Mouse (Mus musculus) gastrocnemius, adult 8-10 months (tissue): ENCODE measurements around the gene Dnase1l1. TPM values are rescaled to one million over a fixed set of nuclear protein-coding genes. Genes with fewer than 3 reads are reported as not detected.
A peak's percentile ranks its signal among the peaks of the same experiment; 100 is the strongest.

Experiments
- DNase-seq, 2 experiments: peaks; one replicate each; pipeline ENCODE4 v3.0.0; 2022; ENCODE audit warnings: low spot score in 2 of 2
- total RNA-seq, 4 experiments: library from RNA; stranded (reverse); gene quantifications; 2 replicates each; pipeline ENCODE4 v1.2.4; 2022

The Dnase1l1 gene
- total RNA-seq, 4 experiments from 2014 or later, result 126 to 143 (median 137) TPM

DNA sequence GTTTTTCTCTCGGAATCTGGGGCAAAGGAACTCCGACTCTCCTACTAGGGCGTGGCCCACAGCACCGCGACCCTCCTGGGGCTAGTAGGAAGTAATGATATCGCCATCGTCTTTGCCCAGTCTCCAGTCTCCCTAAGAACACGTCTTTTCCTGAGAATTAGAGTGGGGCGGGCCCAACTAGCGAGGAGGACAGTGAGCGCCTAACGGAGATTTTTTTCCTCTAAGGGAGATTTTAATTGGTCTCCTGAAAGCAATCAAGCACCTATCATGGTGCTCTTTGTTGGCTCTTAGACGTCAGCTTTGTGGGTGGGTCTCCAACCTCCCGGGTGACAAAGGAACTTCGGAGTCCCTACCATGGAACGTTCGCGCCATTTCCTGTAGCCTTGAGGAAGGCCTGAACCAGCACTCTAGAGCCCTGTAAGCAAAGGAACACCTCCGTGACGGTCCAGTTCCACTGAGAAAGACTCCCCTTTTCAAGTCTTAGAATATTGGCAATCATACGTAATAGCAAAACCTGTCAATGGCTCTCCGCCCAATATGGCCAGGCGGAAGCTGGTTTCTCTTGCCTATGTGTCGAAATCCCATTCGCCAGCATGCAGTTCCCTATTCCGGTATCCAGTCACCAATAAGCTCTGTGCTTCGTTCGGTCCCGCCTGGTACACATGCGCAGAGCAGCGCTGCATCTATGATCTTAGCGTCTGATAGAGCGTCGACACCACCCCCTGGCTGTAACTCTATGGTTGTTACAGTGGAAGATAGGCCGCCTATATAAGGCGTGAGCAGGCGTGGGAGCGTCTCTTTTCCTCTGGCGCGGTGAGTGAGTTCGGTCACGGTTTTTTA lies 11.9 kb downstream of the Dnase1l1 start, which contains the start of gene Rpl10:
Gene Rpl10 (plus strand): TSS at position 751 of the 840 bp plus-strand sequence.
- DNase-seq, result peak; percentile 86 to 88

DNA sequence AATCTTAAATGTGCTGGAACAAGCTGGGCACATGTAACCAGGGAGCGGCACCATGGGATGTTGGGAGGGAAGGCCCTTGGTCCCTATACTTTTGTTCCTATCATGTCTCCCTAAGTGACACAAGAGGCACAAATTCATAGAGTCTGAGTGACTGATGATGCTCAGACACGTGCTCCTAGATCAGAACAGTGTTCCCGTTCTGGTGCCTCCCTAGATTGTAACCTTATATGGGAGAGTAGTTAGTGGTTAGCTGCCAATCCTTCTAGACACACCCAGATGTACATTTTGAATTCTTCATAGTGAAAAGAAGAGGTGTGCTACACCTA lies 12.4 kb downstream of the Dnase1l1 start:
- DNase-seq, result no peak

DNA sequence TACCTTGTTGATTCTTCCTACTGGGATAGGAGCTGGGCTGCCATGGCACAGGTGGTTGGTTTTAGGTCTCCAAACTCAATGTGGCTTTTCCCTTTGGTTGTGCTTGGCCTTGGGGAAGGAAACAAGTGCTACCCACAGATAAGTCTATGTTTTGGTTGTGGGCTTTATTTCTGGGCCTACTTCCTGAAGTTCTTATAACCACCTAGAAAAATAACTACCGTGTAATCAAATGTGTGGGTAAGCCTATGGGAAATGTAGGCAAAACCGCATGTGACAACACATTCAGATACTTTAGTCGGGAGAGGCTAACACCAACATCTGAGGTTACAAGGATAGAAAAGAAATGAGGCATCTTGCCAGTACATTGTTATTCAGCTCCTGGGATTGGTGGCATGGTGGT lies 24.4 kb downstream of the Dnase1l1 start:
- DNase-seq, result no peak

DNA sequence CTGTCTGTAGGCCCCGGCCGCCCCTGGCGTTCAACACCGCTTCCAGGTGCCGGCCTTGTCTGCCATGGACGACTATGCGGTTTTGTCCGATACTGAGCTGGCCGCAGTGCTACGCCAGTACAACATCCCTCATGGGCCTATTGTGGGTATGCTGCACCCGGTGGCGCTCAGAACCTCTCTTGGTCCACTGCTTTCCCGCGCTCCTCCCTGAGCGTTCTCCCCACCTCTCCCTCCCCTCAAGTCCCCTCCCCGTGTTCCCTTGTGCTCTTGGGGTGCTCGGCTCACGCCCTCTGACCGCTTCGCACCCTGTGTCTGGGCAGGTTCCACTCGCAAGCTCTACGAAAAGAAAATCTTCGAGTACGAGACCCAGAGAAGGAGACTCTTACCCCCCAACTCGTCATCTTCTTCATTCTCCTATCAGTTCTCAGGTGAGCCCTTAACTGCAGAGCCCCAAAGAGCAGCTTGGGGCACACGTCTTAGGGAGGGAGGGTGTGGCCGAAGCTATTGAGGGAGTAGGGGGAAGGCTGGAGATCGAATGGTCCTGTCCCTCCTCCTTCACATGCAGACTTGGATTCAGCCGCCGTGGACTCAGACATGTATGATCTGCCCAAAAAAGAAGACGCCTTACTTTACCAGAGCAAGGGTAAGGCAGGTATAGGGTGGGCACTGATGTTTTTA lies 27.1 kb downstream of the Dnase1l1 start:
- DNase-seq, result no peak

DNA sequence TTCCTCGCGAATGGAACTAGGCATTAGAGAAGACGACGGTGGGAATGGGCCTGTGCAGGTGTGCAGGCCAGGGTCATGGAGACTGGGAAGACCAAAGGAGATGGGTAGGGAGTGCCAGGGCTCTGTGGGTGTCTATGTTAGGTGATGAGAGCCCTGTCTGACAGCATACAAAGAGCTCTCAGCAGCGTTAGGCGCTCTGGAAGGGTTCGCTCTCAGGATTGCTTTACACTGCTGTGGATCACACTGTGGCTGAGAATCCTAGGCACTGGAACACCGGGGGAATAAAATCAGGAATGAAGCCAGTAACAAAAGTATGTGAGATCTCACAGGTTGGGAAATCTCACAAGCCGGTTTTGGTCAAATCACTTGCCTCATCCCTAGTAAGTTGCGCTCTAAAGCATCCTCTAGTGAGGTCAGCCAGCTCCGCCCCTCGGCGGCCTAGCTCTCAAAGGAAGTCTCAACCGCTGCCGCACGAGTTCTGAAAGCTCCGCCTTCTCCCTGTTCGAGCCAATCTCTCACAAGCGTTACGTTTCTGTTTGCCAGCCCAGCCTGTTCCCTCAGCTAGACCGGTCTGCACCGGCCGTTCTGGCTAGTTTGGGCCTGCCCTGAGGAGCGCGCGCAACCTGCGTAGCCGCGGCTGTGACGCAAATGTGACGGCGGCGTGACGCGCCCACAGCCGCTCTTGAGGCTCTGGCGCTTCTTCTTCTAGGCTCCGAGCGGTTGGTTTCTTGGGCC lies 27.8 kb downstream of the Dnase1l1 start, which contains the start of gene Emd:
Gene Emd (plus strand): TSS at position 535 of the 735 bp plus-strand sequence.
- peak; percentile 79 to 86 for DNase-seq

DNA sequence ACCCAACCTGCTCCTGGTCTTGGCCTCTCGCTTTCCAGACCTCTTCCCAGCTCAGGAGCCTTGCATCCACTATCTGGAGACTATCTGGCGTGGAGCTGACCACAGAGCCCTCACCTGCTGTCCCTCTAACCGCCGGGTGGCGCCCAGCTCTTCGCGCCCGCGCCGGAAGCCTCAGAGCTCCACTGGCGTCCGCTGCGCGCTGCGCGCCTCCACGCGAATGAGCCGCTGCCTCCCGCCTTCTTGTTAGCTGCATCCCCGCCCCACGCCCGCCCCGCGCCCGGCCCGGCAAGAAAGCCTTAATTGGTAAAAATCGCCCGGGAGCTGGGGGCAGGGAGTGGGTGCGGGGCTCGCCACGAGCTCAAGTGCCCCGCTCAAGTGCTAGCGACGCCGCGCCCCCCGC lies 32.5 kb downstream of the Dnase1l1 start, which contains the start of gene Flna:
Gene Flna (minus strand): TSS at position 206 of the 400 bp plus-strand sequence.
- peak; percentile 42 to 53 for DNase-seq

DNA sequence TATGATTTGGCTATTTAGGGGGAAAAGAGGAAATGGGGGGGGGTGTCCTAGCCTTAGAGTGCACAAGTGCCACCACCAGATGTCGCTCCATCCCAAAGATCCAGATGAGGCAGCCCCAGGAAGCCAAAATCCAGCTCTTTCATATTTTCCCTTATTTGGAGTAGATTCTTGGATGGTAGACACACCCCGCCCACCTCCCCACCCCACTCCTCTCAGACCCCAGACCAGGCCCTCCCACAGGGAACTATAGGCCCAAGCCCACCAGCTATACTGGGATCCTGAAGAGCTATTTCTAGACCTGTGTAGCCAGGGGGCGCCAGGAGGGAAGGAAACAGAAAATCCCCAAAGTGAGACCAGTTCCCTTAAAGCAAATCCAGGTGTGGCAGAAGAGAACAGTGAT lies 33.5 kb downstream of the Dnase1l1 start:
- DNase-seq, result peak in 1 of 2 experiments; percentile 10

DNA sequence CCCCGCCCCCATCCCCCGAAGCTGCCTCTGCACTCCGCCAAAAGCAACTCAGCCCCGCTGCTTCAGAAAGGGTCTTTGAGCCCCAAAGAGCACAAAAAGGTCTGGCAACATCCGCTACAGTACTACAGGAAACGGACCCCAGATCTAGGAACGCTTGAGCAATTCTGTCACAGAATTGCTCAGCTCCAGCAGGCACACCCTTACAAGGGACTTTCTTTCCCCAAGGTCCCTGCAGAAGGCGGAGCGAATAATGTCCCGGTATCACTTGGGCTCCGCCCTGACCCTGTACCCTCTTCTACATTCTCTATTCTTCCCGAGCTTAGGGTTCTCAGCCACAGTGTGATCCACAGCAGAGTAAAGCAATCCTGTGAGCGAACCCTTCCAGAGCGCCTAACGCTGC lies 35.4 kb downstream of the Dnase1l1 start:
- peak in 1 of 2 experiments; percentile 6 for DNase-seq

DNA sequence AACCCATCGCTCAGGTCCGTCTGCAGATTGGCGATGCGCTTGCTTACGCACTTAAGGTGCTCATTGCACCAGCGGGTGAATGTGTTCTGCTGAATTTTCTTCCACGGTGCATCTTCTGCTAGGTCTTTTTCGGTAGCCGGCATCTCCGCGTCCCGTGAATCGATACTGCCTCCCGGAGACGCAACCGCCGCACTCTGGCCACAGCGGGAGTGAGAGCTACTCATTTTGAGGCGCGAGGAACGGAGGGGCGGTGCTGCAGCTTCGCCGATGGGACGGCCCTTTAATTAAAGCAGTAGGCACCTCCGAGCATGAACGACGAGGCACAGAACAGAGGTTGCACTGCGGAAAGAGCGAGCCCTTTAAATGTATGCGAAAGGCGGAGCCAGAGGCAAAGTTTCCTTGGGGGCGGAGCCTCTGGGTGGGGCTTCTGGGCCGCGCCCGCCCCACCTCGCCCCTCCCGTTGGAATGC lies 35.9 kb downstream of the Dnase1l1 start:
- peak; percentile 70 to 83 for DNase-seq

DNA sequence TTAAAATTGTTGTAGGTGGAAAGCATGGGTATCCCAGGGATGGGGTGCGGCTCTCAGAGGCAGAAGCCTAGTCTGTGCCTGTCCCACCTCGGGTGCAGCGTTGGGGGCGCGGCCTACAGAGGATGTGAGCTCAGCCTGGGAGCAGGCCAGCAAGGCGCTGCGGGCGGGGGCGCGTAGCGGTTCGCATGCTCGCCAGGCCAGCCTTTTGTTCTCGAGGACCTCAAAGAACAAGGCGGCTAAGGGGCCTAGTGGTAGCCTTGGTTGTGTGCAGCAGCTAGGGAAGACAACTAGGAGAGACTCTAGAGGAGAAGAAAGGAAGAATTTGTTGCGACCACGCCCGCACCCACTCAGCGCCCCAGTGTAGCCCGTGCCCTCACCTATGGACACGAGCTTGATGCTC lies 36.5 kb downstream of the Dnase1l1 start:
- peak; percentile 68 to 77 for DNase-seq

DNA sequence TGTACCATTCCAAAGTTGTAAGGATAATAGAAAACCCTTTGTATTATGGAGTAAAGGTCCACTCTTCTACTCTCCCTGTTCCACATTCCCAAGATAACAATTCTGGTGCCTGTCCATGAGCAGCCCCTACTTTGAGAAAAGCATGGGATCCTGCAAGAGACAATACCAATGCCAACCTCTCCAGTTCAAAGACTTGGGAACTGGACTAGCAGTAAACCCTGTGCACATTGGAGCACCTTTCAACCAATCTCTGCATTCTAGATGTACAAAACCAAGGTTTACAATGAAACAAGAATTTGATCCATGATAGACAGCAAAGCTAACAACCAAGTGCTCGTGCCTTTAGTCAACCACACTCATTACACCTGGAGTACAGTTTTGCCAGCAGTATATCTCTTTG lies 37.0 kb downstream of the Dnase1l1 start:
- no peak for DNase-seq

DNA sequence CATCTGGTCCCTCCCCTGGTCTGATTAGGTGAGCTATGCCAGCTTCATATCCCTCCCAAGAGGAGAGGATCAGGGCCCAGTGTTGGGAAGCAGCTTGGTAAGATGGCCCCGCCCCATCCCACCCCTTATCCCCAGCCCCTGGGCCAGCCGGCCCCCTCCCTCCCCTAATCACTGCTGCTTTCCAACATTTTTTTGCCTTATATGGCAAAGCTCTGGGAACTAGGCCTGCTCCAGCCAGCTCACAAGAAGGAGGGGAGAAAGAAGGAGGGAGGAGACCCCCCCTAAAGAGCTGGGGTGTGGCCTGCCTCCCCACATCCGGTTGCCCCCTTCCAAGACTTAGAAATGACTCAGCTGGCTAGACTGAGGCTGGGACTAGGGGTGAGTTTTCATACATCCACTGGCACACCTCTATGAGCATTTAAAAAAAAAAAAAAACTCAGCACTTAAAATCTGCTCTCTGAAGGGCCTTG lies 37.5 kb downstream of the Dnase1l1 start:
- peak; percentile 25 to 48 for DNase-seq

DNA sequence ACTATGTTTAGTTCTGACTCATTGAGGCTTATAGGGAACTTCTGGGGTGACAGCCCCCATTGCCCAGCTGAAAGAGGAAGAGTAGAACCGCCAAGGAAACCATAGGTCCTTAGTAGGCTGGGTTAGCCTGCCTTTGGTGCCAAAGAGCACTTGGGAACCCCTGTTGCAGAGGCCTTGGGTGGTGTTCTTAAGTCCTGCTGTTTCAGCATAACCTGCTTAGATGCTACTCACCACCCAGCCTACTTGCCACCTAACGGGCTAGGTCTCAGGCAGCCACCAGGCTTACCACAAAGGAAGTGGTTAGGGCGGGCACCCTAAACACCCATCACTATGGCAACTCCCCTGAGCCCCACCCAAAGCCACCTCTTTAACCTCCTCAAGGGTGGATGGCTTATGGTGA lies 38.3 kb downstream of the Dnase1l1 start:
- DNase-seq, result no peak

DNA sequence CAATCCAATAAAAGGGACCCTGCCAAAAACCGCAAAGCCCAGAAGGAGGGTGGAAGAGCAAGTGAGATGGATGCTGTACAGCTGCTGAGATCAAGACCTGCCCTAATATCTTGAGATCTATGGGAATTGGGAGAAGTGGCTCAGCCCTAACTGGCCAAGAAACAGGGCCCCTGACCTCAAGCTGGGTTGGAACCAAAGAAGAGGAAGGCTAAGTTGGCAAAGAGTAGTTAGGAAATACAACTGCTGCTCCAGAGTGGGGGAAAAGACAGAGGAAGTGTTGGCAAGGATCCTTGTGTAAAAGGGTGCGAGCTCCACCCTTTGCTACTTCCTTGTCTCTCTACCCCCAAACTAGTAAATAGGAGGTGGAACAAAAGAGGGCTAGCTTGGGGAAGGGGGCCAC lies 38.7 kb downstream of the Dnase1l1 start:
- no peak for DNase-seq

DNA sequence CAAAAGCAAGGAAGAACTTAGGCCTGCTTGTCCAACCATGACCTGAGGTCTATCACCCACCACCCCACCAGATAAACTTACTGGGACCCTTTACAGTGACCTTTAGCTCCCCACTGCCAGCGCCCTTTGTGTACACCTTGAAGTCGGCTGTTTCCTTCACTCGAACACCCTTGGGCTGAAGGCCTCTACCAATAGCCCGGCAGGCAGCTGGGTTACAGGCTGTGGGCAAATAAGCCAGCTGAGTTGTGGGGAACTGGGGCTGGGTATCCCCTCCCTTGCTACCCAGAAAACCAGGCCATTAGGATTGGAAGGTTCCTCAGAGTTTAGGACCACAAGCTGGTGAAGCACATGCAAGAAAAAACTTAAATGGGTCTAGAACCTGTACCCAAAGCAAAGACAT lies 41.8 kb downstream of the Dnase1l1 start:
- DNase-seq, result no peak

DNA sequence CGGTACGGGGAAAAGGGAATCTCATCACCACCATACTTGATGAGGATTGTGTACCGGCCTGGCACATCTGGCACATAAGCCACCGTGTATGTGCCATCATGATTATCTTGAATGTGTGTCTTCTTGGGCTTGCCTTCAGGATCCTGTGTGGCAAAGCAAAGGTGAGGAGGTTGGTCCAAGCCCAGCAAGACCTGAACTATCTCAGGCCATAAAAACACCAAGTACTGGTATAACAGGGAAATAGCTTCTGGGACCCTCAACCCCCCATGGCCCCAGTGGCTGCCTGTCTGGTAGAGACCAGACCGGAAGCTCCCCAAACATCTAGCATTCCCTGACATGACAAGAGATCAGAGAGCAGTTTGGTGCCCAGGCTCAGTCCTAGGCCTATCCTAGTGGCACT lies 48.9 kb downstream of the Dnase1l1 start:
- no peak for DNase-seq

DNA sequence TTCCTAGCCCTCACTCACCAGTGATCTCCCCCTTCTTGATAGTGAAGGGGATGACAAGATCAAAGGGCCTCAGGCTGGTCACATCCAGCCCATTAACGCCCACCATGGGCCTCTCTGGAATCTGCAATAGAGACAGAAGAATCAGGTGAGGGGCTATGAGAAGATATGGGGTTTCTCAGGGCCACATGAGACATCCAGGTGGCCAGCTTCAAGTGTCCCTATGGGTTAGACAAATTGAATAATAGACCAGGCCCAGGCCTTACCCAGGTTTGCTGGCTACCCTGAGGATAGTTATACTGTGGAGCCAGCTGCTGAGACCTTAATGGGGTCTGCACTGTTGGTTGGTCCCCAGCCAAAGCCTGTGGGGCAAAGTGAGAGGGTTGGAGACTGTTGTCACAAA lies 52.1 kb downstream of the Dnase1l1 start:
- no peak for DNase-seq
